Mouse (Mus musculus): ENCODE data around the gene Rsu1. TPM values are rescaled to one million over a fixed set of nuclear protein-coding genes. Genes with fewer than 3 reads are reported as not detected.

Rsu1 gene
- polyA plus RNA-seq, 1 experiment from 2014 or later: 125 TPM

- Histone ChIP-seq H3K27me3 (replicated peaks) (no peaks in the 10 kb centered on the region), H3K4me3 (replicated peaks) (no peak overlapping the region), H3K9me3 (no peaks in the 10 kb centered on the region), H3K4me1 (replicated peaks) (peaks cover 4% of the 10 kb centered on the region; the same call in 1 of the 2 replicates), H3K36me3 (no peaks in the 10 kb centered on the region), H3K27ac (no peak overlapping the region), H3K9ac (no peak overlapping the region), H3K4me2 (replicated peaks) (no peak overlapping the region)
- WGBS: 86% methylated on average over 10 of the region's 10 CpGs
- ATAC-seq: no peak
These were observed 93.4 kb downstream of the Rsu1 start for GRCm38 (mm10) chr2:13177698-13178395.

- H3K9ac ChIP-seq: no peak overlapping the region
- no peaks in the 10 kb centered on the region for H3K36me3 ChIP-seq
- H3K27me3 ChIP-seq (replicated peaks): no peaks in the 10 kb centered on the region
- H3K9me3 ChIP-seq: no peaks in the 10 kb centered on the region
- H3K4me1 ChIP-seq (replicated peaks): no peaks in the 10 kb centered on the region
- no peak overlapping the region for H3K4me2 ChIP-seq (replicated peaks)
- no peak overlapping the region for H3K4me3 ChIP-seq (replicated peaks)
- WGBS: 68% methylated on average over 4 of the region's 4 CpGs
- H3K27ac ChIP-seq: no peak overlapping the region
- no peak for ATAC-seq
These were observed 95.0 kb downstream of the Rsu1 start for GRCm38 (mm10) chr2:13176304-13176620.

- Histone ChIP-seq H3K4me3 (replicated peaks) (no peak overlapping the region), H3K27ac (no peak overlapping the region), H3K9me3 (no peaks in the 10 kb centered on the region), H3K27me3 (replicated peaks) (no peaks in the 10 kb centered on the region), H3K36me3 (no peaks in the 10 kb centered on the region), H3K4me2 (replicated peaks) (no peak overlapping the region), H3K9ac (no peak overlapping the region), H3K4me1 (replicated peaks) (no peaks in the 10 kb centered on the region)
- WGBS: 73% methylated on average over 28 of the region's 28 CpGs
- no peak for ATAC-seq
These were observed 95.5 kb downstream of the Rsu1 start for GRCm38 (mm10) chr2:13175536-13176303.

GRCm38 (mm10) chr2:13174461-13174860, 96.8 kb downstream of the Rsu1 start:
- H3K27ac ChIP-seq: no peak overlapping the region
- H3K27me3 ChIP-seq (replicated peaks): no peaks in the 10 kb centered on the region
- no peak overlapping the region for H3K4me2 ChIP-seq (replicated peaks)
- no peak for ATAC-seq
- H3K36me3 ChIP-seq: no peaks in the 10 kb centered on the region
- no peak overlapping the region for H3K9ac ChIP-seq
- H3K4me3 ChIP-seq (replicated peaks): no peak overlapping the region
- H3K4me1 ChIP-seq (replicated peaks): no peaks in the 10 kb centered on the region
- 85% methylated on average over 7 of the region's 7 CpGs for WGBS
- no peaks in the 10 kb centered on the region for H3K9me3 ChIP-seq

- ATAC-seq: no peak
- Histone ChIP-seq H3K4me1 (replicated peaks) (no peaks in the 10 kb centered on the region), H3K27ac (no peak overlapping the region), H3K9me3 (no peaks in the 10 kb centered on the region), H3K9ac (no peak overlapping the region), H3K36me3 (no peaks in the 10 kb centered on the region), H3K27me3 (replicated peaks) (no peaks in the 10 kb centered on the region), H3K4me3 (replicated peaks) (no peak overlapping the region), H3K4me2 (replicated peaks) (no peak overlapping the region)
- 90% methylated on average over 5 of the region's 5 CpGs for WGBS
These were observed 100.6 kb downstream of the Rsu1 start for GRCm38 (mm10) chr2:13170651-13171050.

GRCm38 (mm10) chr2:13169962-13170361, 101.3 kb downstream of the Rsu1 start:
- no peak overlapping the region for H3K27ac ChIP-seq
- no peaks in the 10 kb centered on the region for H3K36me3 ChIP-seq
- H3K4me1 ChIP-seq (replicated peaks): no peaks in the 10 kb centered on the region
- 86% methylated on average over 6 of the region's 6 CpGs for WGBS
- no peak overlapping the region for H3K4me2 ChIP-seq (replicated peaks)
- H3K4me3 ChIP-seq (replicated peaks): no peak overlapping the region
- no peak for ATAC-seq
- no peaks in the 10 kb centered on the region for H3K27me3 ChIP-seq (replicated peaks)
- H3K9ac ChIP-seq: no peak overlapping the region
- no peaks in the 10 kb centered on the region for H3K9me3 ChIP-seq

GRCm38 (mm10) chr2:13169158-13169890, 101.9 kb downstream of the Rsu1 start:
- no peak overlapping the region for H3K4me3 ChIP-seq (replicated peaks)
- no peak overlapping the region for H3K4me2 ChIP-seq (replicated peaks)
- H3K36me3 ChIP-seq: no peaks in the 10 kb centered on the region
- no peak overlapping the region for H3K9ac ChIP-seq
- no peak overlapping the region for H3K27ac ChIP-seq
- H3K9me3 ChIP-seq: no peaks in the 10 kb centered on the region
- ATAC-seq: no peak
- H3K27me3 ChIP-seq (replicated peaks): no peaks in the 10 kb centered on the region
- no peaks in the 10 kb centered on the region for H3K4me1 ChIP-seq (replicated peaks)
- WGBS: 77% methylated on average over 4 of the region's 4 CpGs

- no peaks in the 10 kb centered on the region for H3K9me3 ChIP-seq
- no peak for ATAC-seq
- H3K27me3 ChIP-seq (replicated peaks): no peaks in the 10 kb centered on the region
- no peaks in the 10 kb centered on the region for H3K36me3 ChIP-seq
- no peak overlapping the region for H3K27ac ChIP-seq
- H3K4me3 ChIP-seq (replicated peaks): no peak overlapping the region
- no peak overlapping the region for H3K9ac ChIP-seq
- no peaks in the 10 kb centered on the region for H3K4me1 ChIP-seq (replicated peaks)
- WGBS: 49% methylated on average over 5 of the region's 5 CpGs
- H3K4me2 ChIP-seq (replicated peaks): no peak overlapping the region
These were observed 102.5 kb downstream of the Rsu1 start for GRCm38 (mm10) chr2:13168743-13169142.

GRCm38 (mm10) chr2:13161717-13162116, 109.5 kb downstream of the Rsu1 start:
- Histone ChIP-seq H3K4me1 (replicated peaks) (no peaks in the 10 kb centered on the region), H3K4me3 (replicated peaks) (no peak overlapping the region), H3K27ac (no peak overlapping the region), H3K36me3 (0 out of 2 replicates have a peak, but pooled peaks cover 2% of the 10 kb centered on the region), H3K9me3 (no peaks in the 10 kb centered on the region), H3K4me2 (replicated peaks) (no peak overlapping the region), H3K27me3 (replicated peaks) (no peaks in the 10 kb centered on the region), H3K9ac (no peak overlapping the region)
- WGBS: 63% methylated on average over 2 of the region's 2 CpGs
- ATAC-seq: no peak

- no peak for ATAC-seq
- WGBS: 79% methylated on average over 6 of the region's 6 CpGs
- H3K9me3 ChIP-seq: no peaks in the 10 kb centered on the region
- H3K36me3 ChIP-seq: no peaks in the 10 kb centered on the region
- H3K4me1 ChIP-seq (replicated peaks): no peaks in the 10 kb centered on the region
- no peak overlapping the region for H3K27ac ChIP-seq
- no peak overlapping the region for H3K4me3 ChIP-seq (replicated peaks)
- no peak overlapping the region for H3K4me2 ChIP-seq (replicated peaks)
- no peaks in the 10 kb centered on the region for H3K27me3 ChIP-seq (replicated peaks)
- H3K9ac ChIP-seq: no peak overlapping the region
These were observed 126.0 kb downstream of the Rsu1 start for GRCm38 (mm10) chr2:13145245-13145644.

GRCm38 (mm10) chr2:13134890-13135289, 136.3 kb downstream of the Rsu1 start:
- no peak overlapping the region for H3K4me2 ChIP-seq (replicated peaks)
- no peak for ATAC-seq
- H3K4me3 ChIP-seq (replicated peaks): no peak overlapping the region
- no peaks in the 10 kb centered on the region for H3K36me3 ChIP-seq
- WGBS: 63% methylated on average over 2 of the region's 2 CpGs
- no peak overlapping the region for H3K27ac ChIP-seq
- no peak overlapping the region for H3K9ac ChIP-seq
- no peaks in the 10 kb centered on the region for H3K27me3 ChIP-seq (replicated peaks)
- H3K9me3 ChIP-seq: no peaks in the 10 kb centered on the region
- no peaks in the 10 kb centered on the region for H3K4me1 ChIP-seq (replicated peaks)

GRCm38 (mm10) chr2:13132841-13133240, 138.4 kb downstream of the Rsu1 start:
- H3K27ac ChIP-seq: no peak overlapping the region
- no peak for ATAC-seq

More at GRCm38 (mm10) chr2:13132841-13133240, 138.4 kb downstream of the Rsu1 start:
- Histone ChIP-seq H3K9ac (no peak overlapping the region), H3K4me3 (replicated peaks) (no peak overlapping the region), H3K9me3 (no peaks in the 10 kb centered on the region), H3K4me1 (replicated peaks) (no peaks in the 10 kb centered on the region), H3K4me2 (replicated peaks) (no peak overlapping the region), H3K27me3 (replicated peaks) (no peaks in the 10 kb centered on the region), H3K36me3 (no peaks in the 10 kb centered on the region)
- 83% methylated on average over 8 of the region's 8 CpGs for WGBS
